Mouse (Mus musculus): ENCODE measurements at regions not wholly inside any gene's neighbourhood (a gene's known extent, or its start where the extent isn't known, plus 50 kb on each side); places are given as distances from the start of the nearest gene placed in this dataset.

GRCm38 (mm10) chrX:21293666-21294065 lies 118.2 kb upstream of the Gm21876 start:
- WGBS = 17% methylated on average over 5 of the region's 5 CpGs
- DNase-seq (ENCODE audit: low spot score) = peak; percentile 55

GRCm38 (mm10) chrX:21295460-21295859 lies 120.0 kb upstream of the Gm21876 start:
- Histone ChIP-seq H3K9me3 (ENCODE audit: control insufficient read depth, low read length) (no peaks in the 10 kb centered on the region), H3K4me3 (ENCODE audit: low read depth, low read length) (no peak overlapping the region), H3K4me1 (replicated peaks; ENCODE audit: control insufficient read depth, insufficient read depth) (no peaks in the 10 kb centered on the region), H3K9ac (ENCODE audit: low read length) (no peak overlapping the region), H3K36me3 (ENCODE audit: control insufficient read depth, insufficient read depth, low read length) (no peaks in the 10 kb centered on the region), H3K27me3 (ENCODE audit: control insufficient read depth, insufficient read depth, low read length) (no peaks in the 10 kb centered on the region), H3K4me2 (replicated peaks; ENCODE audit: low read depth) (no peak overlapping the region), H3K27ac (replicated peaks) (no peak overlapping the region)
- ATAC-seq (ENCODE audit: low FRiP score, low TSS enrichment) (no peak), DNase-seq (ENCODE audit: low spot score) (peak; percentile 13)
- TF ChIP-seq CTCF (IDR thresholded peaks at IDR 0.05; ENCODE audit: low read depth) (peak; percentile 52), EP300 (optimal IDR thresholded peaks at IDR 0.05) (no peak)
- 29% methylated on average over 1 of the region's 1 CpGs for WGBS

More at GRCm38 (mm10) chrX:21293666-21294065, 118.2 kb upstream of the Gm21876 start:
- no peak overlapping the region for H3K27ac ChIP-seq (replicated peaks)
- no peak overlapping the region for H3K9ac ChIP-seq (ENCODE audit: low read length)
- H3K4me2 ChIP-seq (replicated peaks; ENCODE audit: low read depth) = no peak overlapping the region
- H3K9me3 ChIP-seq (ENCODE audit: control insufficient read depth, low read length) = no peaks in the 10 kb centered on the region
- no peaks in the 10 kb centered on the region for H3K36me3 ChIP-seq (ENCODE audit: control insufficient read depth, insufficient read depth, low read length)
- no peak for ATAC-seq (ENCODE audit: low FRiP score, low TSS enrichment)
- TF ChIP-seq EP300 (optimal IDR thresholded peaks at IDR 0.05) (no peak), CTCF (IDR thresholded peaks at IDR 0.05; ENCODE audit: low read depth) (peak; percentile 76)
- H3K27me3 ChIP-seq (ENCODE audit: control insufficient read depth, insufficient read depth, low read length) = no peaks in the 10 kb centered on the region
- no peak overlapping the region for H3K4me3 ChIP-seq (ENCODE audit: low read depth, low read length)
- no peaks in the 10 kb centered on the region for H3K4me1 ChIP-seq (replicated peaks; ENCODE audit: control insufficient read depth, insufficient read depth)

- no peak for TF ChIP-seq CTCF (IDR thresholded peaks at IDR 0.05; ENCODE audit: low read depth)
- H3K27me3 ChIP-seq (ENCODE audit: control insufficient read depth, insufficient read depth, low read length) = no peaks in the 10 kb centered on the region
- 72% methylated on average over 6 of the region's 6 CpGs for WGBS
- H3K27ac ChIP-seq (replicated peaks) = no peak overlapping the region
- H3K9me3 ChIP-seq (ENCODE audit: control insufficient read depth, low read length) = no peaks in the 10 kb centered on the region
- no peak for ATAC-seq (ENCODE audit: low FRiP score, low TSS enrichment)
- no peak overlapping the region for H3K4me2 ChIP-seq (replicated peaks; ENCODE audit: low read depth)
- H3K4me3 ChIP-seq (ENCODE audit: low read depth, low read length) = no peak overlapping the region
- H3K36me3 ChIP-seq (ENCODE audit: control insufficient read depth, insufficient read depth, low read length) = no peaks in the 10 kb centered on the region
- H3K9ac ChIP-seq (ENCODE audit: low read length) = no peak overlapping the region
- no peaks in the 10 kb centered on the region for H3K4me1 ChIP-seq (replicated peaks; ENCODE audit: control insufficient read depth, insufficient read depth)
- DNase-seq (ENCODE audit: low spot score) = no peak
Measured at GRCm38 (mm10) chrX:21297349-21297748, 121.9 kb upstream of the Gm21876 start.

- DNase-seq (ENCODE audit: low spot score) (peak; percentile 29), ATAC-seq (ENCODE audit: low FRiP score, low TSS enrichment) (no peak)
- 30% methylated on average over 13 of the region's 13 CpGs for WGBS
- peak overlapping the region; percentile 46 for H3K4me2 ChIP-seq (replicated peaks; ENCODE audit: low read depth)
- peak overlapping the region; percentile 23; the same call in 1 of the 2 replicates for H3K9ac ChIP-seq (ENCODE audit: low read length)
- H3K4me1 ChIP-seq (replicated peaks; ENCODE audit: control insufficient read depth, insufficient read depth) = no peaks in the 10 kb centered on the region
- H3K4me3 ChIP-seq (ENCODE audit: low read depth, low read length) = peak overlapping the region; percentile 35
- TF ChIP-seq EP300 (optimal IDR thresholded peaks at IDR 0.05) = no peak
- peak; percentile 58 for TF ChIP-seq CTCF (IDR thresholded peaks at IDR 0.05; ENCODE audit: low read depth)
- H3K27me3 ChIP-seq (ENCODE audit: control insufficient read depth, insufficient read depth, low read length) = no peaks in the 10 kb centered on the region
- no peaks in the 10 kb centered on the region for H3K9me3 ChIP-seq (ENCODE audit: control insufficient read depth, low read length)
- no peak overlapping the region for H3K27ac ChIP-seq (replicated peaks)
- H3K36me3 ChIP-seq (ENCODE audit: control insufficient read depth, insufficient read depth, low read length) = no peaks in the 10 kb centered on the region
Measured at GRCm38 (mm10) chrX:21334499-21335032, 149.8 kb upstream of the Agtr2 start.

- no peak for TF ChIP-seq CTCF (IDR thresholded peaks at IDR 0.05; ENCODE audit: low read depth)
- 50% methylated on average over 1 of the region's 1 CpGs for WGBS
- Histone ChIP-seq H3K9me3 (ENCODE audit: control insufficient read depth, low read length) (no peaks in the 10 kb centered on the region), H3K9ac (ENCODE audit: low read length) (no peak overlapping the region), H3K36me3 (ENCODE audit: control insufficient read depth, insufficient read depth, low read length) (no peaks in the 10 kb centered on the region), H3K4me2 (replicated peaks; ENCODE audit: low read depth) (no peak overlapping the region), H3K27me3 (ENCODE audit: control insufficient read depth, insufficient read depth, low read length) (no peaks in the 10 kb centered on the region), H3K4me1 (replicated peaks; ENCODE audit: control insufficient read depth, insufficient read depth) (no peaks in the 10 kb centered on the region), H3K4me3 (ENCODE audit: low read depth, low read length) (no peak overlapping the region), H3K27ac (replicated peaks) (no peak overlapping the region)
- DNase-seq (ENCODE audit: low spot score) (no peak), ATAC-seq (ENCODE audit: low FRiP score, low TSS enrichment) (no peak)
Measured at GRCm38 (mm10) chrX:21344397-21344796, 139.9 kb upstream of the Agtr2 start.

- ATAC-seq (ENCODE audit: low FRiP score, low TSS enrichment) (no peak), DNase-seq (ENCODE audit: low spot score) (no peak)
- H3K9me3 ChIP-seq (ENCODE audit: control insufficient read depth, low read length) = no peaks in the 10 kb centered on the region
- H3K27me3 ChIP-seq (ENCODE audit: control insufficient read depth, insufficient read depth, low read length) = no peaks in the 10 kb centered on the region
- TF ChIP-seq CTCF (IDR thresholded peaks at IDR 0.05; ENCODE audit: low read depth) (peak; percentile 77), EP300 (optimal IDR thresholded peaks at IDR 0.05) (no peak)
- H3K4me3 ChIP-seq (ENCODE audit: low read depth, low read length) = no peak overlapping the region
- no peak overlapping the region for H3K4me2 ChIP-seq (replicated peaks; ENCODE audit: low read depth)
- no peak overlapping the region for H3K9ac ChIP-seq (ENCODE audit: low read length)
- no peak overlapping the region for H3K27ac ChIP-seq (replicated peaks)
- H3K4me1 ChIP-seq (replicated peaks; ENCODE audit: control insufficient read depth, insufficient read depth) = no peaks in the 10 kb centered on the region
- no peaks in the 10 kb centered on the region for H3K36me3 ChIP-seq (ENCODE audit: control insufficient read depth, insufficient read depth, low read length)
- WGBS = 32% methylated on average over 4 of the region's 4 CpGs
Measured at GRCm38 (mm10) chrX:21350503-21350902, 133.8 kb upstream of the Agtr2 start.

All from stomach, postnatal 0 days (tissue).